Mouse (Mus musculus): ENCODE data around the gene Gm21409.
"Not testable (repeated sequence)": the region's sequence is repeated elsewhere in the genome, so short reads cannot be mapped to it uniquely, and the experiment has no call there.

Gm21409 gene

DNA sequence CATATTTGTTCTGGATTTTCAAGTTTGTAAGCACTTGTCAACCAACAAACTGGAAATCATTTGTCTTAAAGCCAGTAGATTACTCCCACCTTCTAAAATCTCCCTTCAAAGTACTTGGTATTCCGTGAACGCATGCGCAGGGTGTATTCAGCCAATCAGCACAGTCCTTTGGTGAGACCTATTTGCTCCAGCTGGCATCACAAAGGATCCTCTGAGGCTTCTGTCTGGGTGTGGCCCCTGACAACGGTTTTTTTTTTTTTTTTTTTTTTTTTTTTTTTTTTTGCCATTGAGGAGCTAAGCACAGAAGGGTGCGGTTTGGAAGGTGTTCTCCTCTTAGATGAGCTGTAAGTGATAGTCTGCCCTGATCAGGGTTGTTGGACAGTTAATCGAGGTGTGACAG lies at the start of gene Gm21409:
Gm21409 (plus strand) TSS at position 301 of the 400 bp plus-strand sequence.
- DNase-seq: not testable (repeated sequence)
